Mouse (Mus musculus) ES-Bruce4 (cell line): Measurements from ENCODE around the gene Bcl11a.

Experiments used
- CTCF ChIP-seq: IDR thresholded peaks from one replicate; pipeline ENCODE4 v1.8.1; 2011; ENCODE audit warnings: low read depth, low read length
- EP300 ChIP-seq: IDR thresholded peaks from 2 replicates; pipeline ENCODE4 v1.6.1; 2011; ENCODE audit warnings: low read depth, low read length; ENCODE audit not compliant: insufficient read depth
- POLR2A ChIP-seq: IDR thresholded peaks from one replicate; pipeline ENCODE4 v1.8.1; 2011; ENCODE audit warnings: low read length; ENCODE audit not compliant: insufficient read depth

- TF ChIP-seq POLR2A (no peak), CTCF (no peak), EP300 (no peak)
These were observed 56.1 kb downstream of the Bcl11a start for GRCm38 (mm10) chr11:24133928-24134327.
